Mouse (Mus musculus) C2C12 (cell line): ENCODE results near the gene Gtdc1.

Source experiments
- CTCF ChIP-seq: IDR thresholded peaks from one replicate; pipeline ENCODE4 v1.5.1; 2011; ENCODE audit not compliant: control insufficient read depth, insufficient read depth, insufficient read length
- MYOD1 ChIP-seq: IDR thresholded peaks from one replicate; pipeline ENCODE4 v1.6.1; 2011; ENCODE audit warnings: low read depth; ENCODE audit not compliant: control insufficient read depth, insufficient read length
- USF1 ChIP-seq: IDR thresholded peaks from one replicate; pipeline ENCODE4 v1.6.1; 2011; ENCODE audit warnings: low read depth, mild to moderate bottlenecking, control low read depth, moderate library complexity

DNA sequence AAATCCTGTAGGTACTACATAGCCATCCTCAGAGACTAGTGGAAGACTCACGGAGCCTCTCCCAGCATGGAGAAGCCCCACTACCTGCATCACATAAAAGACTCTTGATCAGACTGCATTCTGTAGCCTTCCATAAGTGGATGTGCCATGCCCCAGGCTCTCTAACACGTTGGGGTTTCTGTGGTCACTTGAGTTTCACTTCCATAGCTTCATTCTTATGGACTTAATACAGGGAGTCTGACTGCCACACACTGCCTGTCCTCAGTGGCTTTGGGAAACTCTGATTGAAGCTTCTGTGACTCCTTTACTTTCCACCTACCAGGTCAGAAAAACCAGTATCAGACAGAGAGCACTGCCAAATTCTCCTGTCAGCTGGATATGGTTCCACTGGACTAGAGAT lies 98.1 kb downstream of the Gtdc1 start:
- TF ChIP-seq CTCF, result no peak
- no peak for TF ChIP-seq USF1
- no peak for TF ChIP-seq MYOD1
